Mouse (Mus musculus): ENCODE results near the gene Shroom2. TPM values are rescaled to one million over a fixed set of nuclear protein-coding genes. Genes with fewer than 3 reads are reported as not detected.

Gene Shroom2
- total RNA-seq, 4 experiments from 2014 or later, result 0.94 to 1.2 (median 1.1) TPM

Other genes with a start within 250 kb of the Shroom2 start
- gene Cldn34a, start 206.1 kb downstream of the Shroom2 start, total RNA-seq (2022), result not detected
- gene Gpr143, start 12.5 kb upstream of the Shroom2 start, total RNA-seq (2022), result not detected
- gene Usp51, start 237.0 kb upstream of the Shroom2 start, total RNA-seq (2022), result not detected